Mouse (Mus musculus): ENCODE measurements around the gene Myo16. TPM values are rescaled to one million over a fixed set of nuclear protein-coding genes. Genes with fewer than 3 reads are reported as not detected.

Gene Myo16
- polyA plus RNA-seq, 2 experiments: 0.55 to 0.98 TPM

- Histone ChIP-seq H3K4me3 (replicated peaks; ENCODE audit: low read length) (no peak overlapping the region), H3K27me3 (ENCODE audit: control insufficient read depth, insufficient read depth, low read length) (no peaks in the 10 kb centered on the region), H3K36me3 (ENCODE audit: control insufficient read depth, insufficient read depth, low read length) (no peaks in the 10 kb centered on the region), H3K4me2 (replicated peaks; ENCODE audit: low read depth, low read length, severe bottlenecking) (no peak overlapping the region), H3K9me3 (ENCODE audit: control insufficient read depth, low read length) (peaks cover 4% of the 10 kb centered on the region; the same call in 1 of the 2 replicates), H3K9ac (ENCODE audit: low read depth, low read length, severe bottlenecking) (no peak overlapping the region), H3K4me1 (ENCODE audit: control insufficient read depth, insufficient read depth, low read length) (no peaks in the 10 kb centered on the region), H3K27ac (replicated peaks; ENCODE audit: low read depth, low read length) (no peak overlapping the region)
- WGBS: 77% methylated on average over 9 of the region's 9 CpGs
- no peak for ATAC-seq (ENCODE audit: low FRiP score, low read depth)
- no peak for DNase-seq (ENCODE audit: low spot score)
- TF ChIP-seq POLR2A (IDR thresholded peaks at IDR 0.05; ENCODE audit: borderline replicate concordance, extremely low read depth, insufficient read depth, insufficient read length): no peak
Measured at GRCm38 (mm10) chr8:10548003-10548584, 394.4 kb downstream of the Myo16 start.

- no peak overlapping the region for H3K4me3 ChIP-seq (replicated peaks; ENCODE audit: low read length)
- no peaks in the 10 kb centered on the region for H3K27me3 ChIP-seq (ENCODE audit: control insufficient read depth, insufficient read depth, low read length)
- ATAC-seq (ENCODE audit: low FRiP score, low read depth): no peak
- no peak overlapping the region for H3K9ac ChIP-seq (ENCODE audit: low read depth, low read length, severe bottlenecking)
- no peaks in the 10 kb centered on the region for H3K9me3 ChIP-seq (ENCODE audit: control insufficient read depth, low read length)
- H3K27ac ChIP-seq (replicated peaks; ENCODE audit: low read depth, low read length): no peak overlapping the region
- H3K4me1 ChIP-seq (ENCODE audit: control insufficient read depth, insufficient read depth, low read length): no peaks in the 10 kb centered on the region
- no peak for DNase-seq (ENCODE audit: low spot score)
- no peak overlapping the region for H3K4me2 ChIP-seq (replicated peaks; ENCODE audit: low read depth, low read length, severe bottlenecking)
- TF ChIP-seq POLR2A (IDR thresholded peaks at IDR 0.05; ENCODE audit: borderline replicate concordance, extremely low read depth, insufficient read depth, insufficient read length): no peak
- H3K36me3 ChIP-seq (ENCODE audit: control insufficient read depth, insufficient read depth, low read length): no peaks in the 10 kb centered on the region
- 95% methylated on average over 3 of the region's 3 CpGs for WGBS
Measured at GRCm38 (mm10) chr8:10549434-10549833, 395.7 kb downstream of the Myo16 start.

GRCm38 (mm10) chr8:10557961-10558360 is 404.2 kb downstream of the Myo16 start:
- no peak overlapping the region for H3K4me3 ChIP-seq (replicated peaks; ENCODE audit: low read length)
- no peaks in the 10 kb centered on the region for H3K9me3 ChIP-seq (ENCODE audit: control insufficient read depth, low read length)
- H3K36me3 ChIP-seq (ENCODE audit: control insufficient read depth, insufficient read depth, low read length): no peaks in the 10 kb centered on the region
- no peak overlapping the region for H3K9ac ChIP-seq (ENCODE audit: low read depth, low read length, severe bottlenecking)
- no peak overlapping the region for H3K27ac ChIP-seq (replicated peaks; ENCODE audit: low read depth, low read length)
- no peaks in the 10 kb centered on the region for H3K27me3 ChIP-seq (ENCODE audit: control insufficient read depth, insufficient read depth, low read length)
- no peak for TF ChIP-seq POLR2A (IDR thresholded peaks at IDR 0.05; ENCODE audit: borderline replicate concordance, extremely low read depth, insufficient read depth, insufficient read length)
- 79% methylated on average over 7 of the region's 7 CpGs for WGBS
- no peaks in the 10 kb centered on the region for H3K4me1 ChIP-seq (ENCODE audit: control insufficient read depth, insufficient read depth, low read length)
- ATAC-seq (ENCODE audit: low FRiP score, low read depth) (no peak), DNase-seq (ENCODE audit: low spot score) (no peak)
- no peak overlapping the region for H3K4me2 ChIP-seq (replicated peaks; ENCODE audit: low read depth, low read length, severe bottlenecking)

GRCm38 (mm10) chr8:10559479-10559878 is 405.8 kb downstream of the Myo16 start:
- no peaks in the 10 kb centered on the region for H3K27me3 ChIP-seq (ENCODE audit: control insufficient read depth, insufficient read depth, low read length)
- DNase-seq (ENCODE audit: low spot score) (no peak), ATAC-seq (ENCODE audit: low FRiP score, low read depth) (no peak)

GRCm38 (mm10) chr8:10561616-10562015 is 407.9 kb downstream of the Myo16 start:
- H3K4me3 ChIP-seq (replicated peaks; ENCODE audit: low read length): no peak overlapping the region
- no peaks in the 10 kb centered on the region for H3K27me3 ChIP-seq (ENCODE audit: control insufficient read depth, insufficient read depth, low read length)
- H3K9ac ChIP-seq (ENCODE audit: low read depth, low read length, severe bottlenecking): no peak overlapping the region
- no peak overlapping the region for H3K27ac ChIP-seq (replicated peaks; ENCODE audit: low read depth, low read length)
- no peak for DNase-seq (ENCODE audit: low spot score)
- no peak for TF ChIP-seq POLR2A (IDR thresholded peaks at IDR 0.05; ENCODE audit: borderline replicate concordance, extremely low read depth, insufficient read depth, insufficient read length)
- H3K4me1 ChIP-seq (ENCODE audit: control insufficient read depth, insufficient read depth, low read length): no peaks in the 10 kb centered on the region
- 82% methylated on average over 5 of the region's 5 CpGs for WGBS
- no peak overlapping the region for H3K4me2 ChIP-seq (replicated peaks; ENCODE audit: low read depth, low read length, severe bottlenecking)
- no peak for ATAC-seq (ENCODE audit: low FRiP score, low read depth)
- no peaks in the 10 kb centered on the region for H3K9me3 ChIP-seq (ENCODE audit: control insufficient read depth, low read length)
- H3K36me3 ChIP-seq (ENCODE audit: control insufficient read depth, insufficient read depth, low read length): no peaks in the 10 kb centered on the region

More at GRCm38 (mm10) chr8:10559479-10559878, 405.8 kb downstream of the Myo16 start:
- no peak for TF ChIP-seq POLR2A (IDR thresholded peaks at IDR 0.05; ENCODE audit: borderline replicate concordance, extremely low read depth, insufficient read depth, insufficient read length)
- Histone ChIP-seq H3K9ac (ENCODE audit: low read depth, low read length, severe bottlenecking) (no peak overlapping the region), H3K4me2 (replicated peaks; ENCODE audit: low read depth, low read length, severe bottlenecking) (no peak overlapping the region), H3K9me3 (ENCODE audit: control insufficient read depth, low read length) (no peaks in the 10 kb centered on the region), H3K27ac (replicated peaks; ENCODE audit: low read depth, low read length) (no peak overlapping the region), H3K4me1 (ENCODE audit: control insufficient read depth, insufficient read depth, low read length) (no peaks in the 10 kb centered on the region), H3K4me3 (replicated peaks; ENCODE audit: low read length) (no peak overlapping the region), H3K36me3 (ENCODE audit: control insufficient read depth, insufficient read depth, low read length) (no peaks in the 10 kb centered on the region)
- 89% methylated on average over 6 of the region's 6 CpGs for WGBS
